8 mouse cellular contexts compared by ENCODE assay signal in genomic region chr2:50066968-50067315, GRCm38 (mm10). TPM values are rescaled to one million over a fixed set of nuclear protein-coding genes. Genes with fewer than 3 reads are reported as not detected.
DNase-seq lines count a peak whose midpoint lies in the region; ATAC-seq and TF ChIP-seq lines count a peak whose summit lies in the region.

No protein-coding gene starts in this region.

- H3K27me3 ChIP-seq in heart, embryonic 10.5 days (ENCODE audit: insufficient read depth, poor library complexity, severe bottlenecking), result no peaks in the 10 kb centered on the region; the same call in 1 of the 2 replicates
- peaks cover 3% of the 10 kb centered on the region for H3K27me3 ChIP-seq in thymus, adult 2 months (ENCODE audit: control insufficient read depth, insufficient read depth, low read length)
- H3K27me3 ChIP-seq in liver, embryonic 13.5 days, result peaks cover 38% of the 10 kb centered on the region

- H3K4me1 ChIP-seq in heart, embryonic 10.5 days, result peaks cover 33% of the 10 kb centered on the region
- peaks cover 6% of the 10 kb centered on the region for H3K4me1 ChIP-seq in thymus, adult 2 months (replicated peaks; ENCODE audit: control insufficient read depth, insufficient read depth, low read length)
- H3K4me1 ChIP-seq in liver, embryonic 13.5 days (replicated peaks), result no peaks in the 10 kb centered on the region

- no peak overlapping the region for H3K9ac ChIP-seq in liver, embryonic 13.5 days

- under 1% methylated on average over 9 of the region's 9 CpGs for WGBS in heart, embryonic 10.5 days
- WGBS in thymus, adult 2 months, result 4% methylated on average over 9 of the region's 9 CpGs
- WGBS in liver, embryonic 13.5 days (ENCODE audit: insufficient replicate concordance), result 3% methylated on average over 9 of the region's 9 CpGs

- no peak for ATAC-seq in liver, embryonic 13.5 days (ENCODE audit: low read depth)

- H3K4me3 ChIP-seq in heart, embryonic 10.5 days, result peak overlapping the region; percentile 80
- peak overlapping the region; percentile 23 for H3K4me3 ChIP-seq in thymus, adult 2 months (ENCODE audit: control insufficient read depth, insufficient read depth, low read length)
- peak overlapping the region; percentile 55 for H3K4me3 ChIP-seq in liver, embryonic 13.5 days (replicated peaks)

- no peak for TF ChIP-seq POLR2A in thymus, adult 2 months (IDR thresholded peaks at IDR 0.05; ENCODE audit: control insufficient read depth, extremely low read depth, insufficient read depth, low read length, poor library complexity)

- H3K4me2 ChIP-seq in liver, embryonic 13.5 days, result peak overlapping the region; percentile 67

- no peak for TF ChIP-seq CTCF in thymus, adult 2 months (IDR thresholded peaks at IDR 0.05; ENCODE audit: borderline replicate concordance, control insufficient read depth, extremely low read depth, insufficient read depth, low read length, poor library complexity)

- intact Hi-C loops in heart, postnatal 36 days (cut with DNase I), result no loop called here

- peak overlapping the region; percentile 89 for H3K27ac ChIP-seq in heart, embryonic 10.5 days
- H3K27ac ChIP-seq in thymus, adult 2 months (ENCODE audit: control insufficient read depth, insufficient read depth, low read length), result no peak overlapping the region
- no peak overlapping the region for H3K27ac ChIP-seq in liver, embryonic 13.5 days

- H3K9me3 ChIP-seq in heart, embryonic 10.5 days, result no peaks in the 10 kb centered on the region
- H3K9me3 ChIP-seq in liver, embryonic 13.5 days (replicated peaks), result no peaks in the 10 kb centered on the region

- no peak for DNase-seq in heart, embryonic 10.5 days (ENCODE audit: low spot score)
- no peak for DNase-seq in heart, postnatal 36 days
- DNase-seq in thymus, adult 2 months, result no peak
- no peak for DNase-seq in thymus, postnatal 0 days (ENCODE audit: low spot score)
- DNase-seq in liver, embryonic 13.5 days, result no peak
- DNase-seq in right cerebral cortex, postnatal 25 days, result no peak
- DNase-seq in urinary bladder, adult 18-20 months (ENCODE audit: low spot score in 2 of 2), result no peak
- DNase-seq in layer of hippocampus, postnatal 36 days, result no peak

- no peaks in the 10 kb centered on the region for H3K36me3 ChIP-seq in heart, embryonic 10.5 days
- no peaks in the 10 kb centered on the region for H3K36me3 ChIP-seq in thymus, adult 2 months (ENCODE audit: control insufficient read depth, insufficient read depth, low read length)
- no peaks in the 10 kb centered on the region for H3K36me3 ChIP-seq in liver, embryonic 13.5 days

RNA-seq across cellular contexts. Expression of gene Lypd6, which starts 0.7 kb away (rescaled TPM):
- polyA plus RNA-seq in heart, embryonic 10.5 days (2016; fragmentation: Nextera tagmentation; extraction: Ambion mirVana), result 8.1 and 8.7 TPM in 2 replicates
- under 1 TPM; 0.19 to 0.39 TPM for total RNA-seq in heart, postnatal 36 days (2021)
- polyA plus RNA-seq in thymus, adult 2 months (2012; rRNA removed), result 0.56 and 1.2 TPM in 2 replicates
- 0.61 and 0.67 TPM in 2 replicates for polyA plus RNA-seq in thymus, postnatal 0 days (2015; fragmentation: Nextera tagmentation; extraction: Ambion mirVana)
- 0.28 and 0.36 TPM in 2 replicates for polyA plus RNA-seq in liver, embryonic 13.5 days (2015; fragmentation: Nextera tagmentation; extraction: Ambion mirVana)
- 10 to 100 TPM; 17.4 to 23.0 TPM for total RNA-seq in layer of hippocampus, postnatal 36 days (2021)

Comparison
In these comparisons a context has a peak if more than half of its experiments do, and no peak if none do; other contexts are left out.
1. H3K4me3 ChIP-seq: peak in every context shown above with its lines; median percentile 80 in heart, embryonic 10.5 days; 55 in liver, embryonic 13.5 days; 23 in thymus, adult 2 months.